Mouse (Mus musculus): ENCODE results near the gene Mpeg1. TPM values are rescaled to one million over a fixed set of nuclear protein-coding genes. Genes with fewer than 3 reads are reported as not detected.

The Mpeg1 gene
- polyA plus RNA-seq, 1 experiment, result 0.06 TPM

GRCm38 (mm10) chr19:12435011-12435416, 25.6 kb upstream of the Mpeg1 start:
- no peaks in the 10 kb centered on the region for H3K27me3 ChIP-seq (ENCODE audit: control insufficient read depth, insufficient read depth, insufficient read length)
- no peaks in the 10 kb centered on the region for H3K36me3 ChIP-seq (ENCODE audit: control insufficient read depth, insufficient read depth)
- no peak overlapping the region for H3K4me2 ChIP-seq (ENCODE audit: low read depth)
- no peak for TF ChIP-seq POLR2AphosphoS2 (IDR thresholded peaks at IDR 0.05; ENCODE audit: insufficient read length, low read depth)
- TF ChIP-seq CEBPB (IDR thresholded peaks at IDR 0.05; ENCODE audit: insufficient read depth, poor library complexity, severe bottlenecking), result no peak
- TF ChIP-seq USF1 (IDR thresholded peaks at IDR 0.05; ENCODE audit: low read depth), result no peak
- no peak for TF ChIP-seq E2F4 (IDR thresholded peaks at IDR 0.05; ENCODE audit: insufficient read depth)
- TF ChIP-seq REST (IDR thresholded peaks at IDR 0.05; ENCODE audit: insufficient read depth, insufficient read length), result no peak
- no peak for TF ChIP-seq MYOD1 (IDR thresholded peaks at IDR 0.05; ENCODE audit: control insufficient read depth in 1 of 3, insufficient read length in 2 of 3, low read depth in 2 of 3)
- no peak for TF ChIP-seq MYOG (IDR thresholded peaks at IDR 0.05; ENCODE audit: control insufficient read depth in 1 of 3, insufficient read depth in 1 of 3, insufficient read length in 2 of 3, low read depth in 2 of 3)
- no peak overlapping the region for H3K4me3 ChIP-seq
- H3ac ChIP-seq (ENCODE audit: control insufficient read depth, insufficient read length), result no peak overlapping the region
- H3K79me2 ChIP-seq (ENCODE audit: control insufficient read depth, insufficient read depth), result no peaks in the 10 kb centered on the region

GRCm38 (mm10) chr19:12435750-12436524, 24.6 kb upstream of the Mpeg1 start:
- TF ChIP-seq SRF (IDR thresholded peaks at IDR 0.05; ENCODE audit: control insufficient read depth, insufficient read length, low read depth), result no peak
- Histone ChIP-seq H3K79me2 (ENCODE audit: control insufficient read depth, insufficient read depth) (no peaks in the 10 kb centered on the region), H3K36me3 (ENCODE audit: control insufficient read depth, insufficient read depth) (no peaks in the 10 kb centered on the region), H3K4me2 (ENCODE audit: low read depth) (no peak overlapping the region), H3K4me3 (no peak overlapping the region), H3K27me3 (ENCODE audit: control insufficient read depth, insufficient read depth, insufficient read length) (no peaks in the 10 kb centered on the region), H3ac (ENCODE audit: control insufficient read depth, insufficient read length) (no peak overlapping the region)

- Histone ChIP-seq H3ac (ENCODE audit: control insufficient read depth, insufficient read length) (no peak overlapping the region), H3K4me2 (ENCODE audit: low read depth) (no peak overlapping the region), H3K4me3 (no peak overlapping the region), H3K79me2 (ENCODE audit: control insufficient read depth, insufficient read depth) (no peaks in the 10 kb centered on the region), H3K27me3 (ENCODE audit: control insufficient read depth, insufficient read depth, insufficient read length) (no peaks in the 10 kb centered on the region), H3K36me3 (ENCODE audit: control insufficient read depth, insufficient read depth) (no peaks in the 10 kb centered on the region)
- TF ChIP-seq MAX (IDR thresholded peaks at IDR 0.05; ENCODE audit: low read depth) (no peak), CEBPB (IDR thresholded peaks at IDR 0.05; ENCODE audit: insufficient read depth, poor library complexity, severe bottlenecking) (no peak), MYOD1 (IDR thresholded peaks at IDR 0.05; ENCODE audit: control insufficient read depth in 1 of 3, insufficient read length in 2 of 3, low read depth in 2 of 3) (no peak), POLR2AphosphoS2 (IDR thresholded peaks at IDR 0.05; ENCODE audit: insufficient read length, low read depth) (no peak), TCF3 (IDR thresholded peaks at IDR 0.05; ENCODE audit: insufficient read length, low read depth) (no peak), SRF (IDR thresholded peaks at IDR 0.05; ENCODE audit: control insufficient read depth, insufficient read length, low read depth) (no peak), USF1 (IDR thresholded peaks at IDR 0.05; ENCODE audit: low read depth) (no peak), REST (IDR thresholded peaks at IDR 0.05; ENCODE audit: insufficient read depth, insufficient read length) (no peak), TCF12 (IDR thresholded peaks at IDR 0.05; ENCODE audit: insufficient read depth, poor library complexity, severe bottlenecking) (no peak), POLR2A (IDR thresholded peaks at IDR 0.05; ENCODE audit: insufficient read length, low read depth) (no peak), MYOG (IDR thresholded peaks at IDR 0.05; ENCODE audit: control insufficient read depth in 1 of 3, insufficient read depth in 1 of 3, insufficient read length in 2 of 3, low read depth in 2 of 3) (no peak), E2F4 (IDR thresholded peaks at IDR 0.05; ENCODE audit: insufficient read depth) (no peak)
Measured at GRCm38 (mm10) chr19:12439581-12439980, 21.0 kb upstream of the Mpeg1 start.

GRCm38 (mm10) chr19:12440103-12440725, 20.4 kb upstream of the Mpeg1 start:
- Histone ChIP-seq H3K4me3 (no peak overlapping the region), H3K4me2 (ENCODE audit: low read depth) (no peak overlapping the region), H3K79me2 (ENCODE audit: control insufficient read depth, insufficient read depth) (no peaks in the 10 kb centered on the region), H3ac (ENCODE audit: control insufficient read depth, insufficient read length) (no peak overlapping the region), H3K27me3 (ENCODE audit: control insufficient read depth, insufficient read depth, insufficient read length) (no peaks in the 10 kb centered on the region), H3K36me3 (ENCODE audit: control insufficient read depth, insufficient read depth) (no peaks in the 10 kb centered on the region)
- no peak for TF ChIP-seq REST (IDR thresholded peaks at IDR 0.05; ENCODE audit: insufficient read depth, insufficient read length)
- TF ChIP-seq MYOD1 (IDR thresholded peaks at IDR 0.05; ENCODE audit: control insufficient read depth in 1 of 3, insufficient read length in 2 of 3, low read depth in 2 of 3), result no peak
- no peak for TF ChIP-seq MAX (IDR thresholded peaks at IDR 0.05; ENCODE audit: low read depth)
- no peak for TF ChIP-seq CEBPB (IDR thresholded peaks at IDR 0.05; ENCODE audit: insufficient read depth, poor library complexity, severe bottlenecking)
- no peak for TF ChIP-seq SRF (IDR thresholded peaks at IDR 0.05; ENCODE audit: control insufficient read depth, insufficient read length, low read depth)
- TF ChIP-seq POLR2A (IDR thresholded peaks at IDR 0.05; ENCODE audit: insufficient read length, low read depth), result no peak
- no peak for TF ChIP-seq MYOG (IDR thresholded peaks at IDR 0.05; ENCODE audit: control insufficient read depth in 1 of 3, insufficient read depth in 1 of 3, insufficient read length in 2 of 3, low read depth in 2 of 3)
- no peak for TF ChIP-seq TCF3 (IDR thresholded peaks at IDR 0.05; ENCODE audit: insufficient read length, low read depth)
- TF ChIP-seq USF1 (IDR thresholded peaks at IDR 0.05; ENCODE audit: low read depth), result no peak
- no peak for TF ChIP-seq TCF12 (IDR thresholded peaks at IDR 0.05; ENCODE audit: insufficient read depth, poor library complexity, severe bottlenecking)
- no peak for TF ChIP-seq E2F4 (IDR thresholded peaks at IDR 0.05; ENCODE audit: insufficient read depth)
- no peak for TF ChIP-seq POLR2AphosphoS2 (IDR thresholded peaks at IDR 0.05; ENCODE audit: insufficient read length, low read depth)

GRCm38 (mm10) chr19:12442560-12442959, 18.0 kb upstream of the Mpeg1 start:
- Histone ChIP-seq H3K27me3 (ENCODE audit: control insufficient read depth, insufficient read depth, insufficient read length) (no peaks in the 10 kb centered on the region), H3ac (ENCODE audit: control insufficient read depth, insufficient read length) (no peak overlapping the region), H3K79me2 (ENCODE audit: control insufficient read depth, insufficient read depth) (no peaks in the 10 kb centered on the region), H3K4me2 (ENCODE audit: low read depth) (no peak overlapping the region), H3K36me3 (ENCODE audit: control insufficient read depth, insufficient read depth) (no peaks in the 10 kb centered on the region), H3K4me3 (no peak overlapping the region)
- no peak for TF ChIP-seq POLR2A (IDR thresholded peaks at IDR 0.05; ENCODE audit: insufficient read length, low read depth)
- no peak for TF ChIP-seq SRF (IDR thresholded peaks at IDR 0.05; ENCODE audit: control insufficient read depth, insufficient read length, low read depth)
- TF ChIP-seq REST (IDR thresholded peaks at IDR 0.05; ENCODE audit: insufficient read depth, insufficient read length), result no peak
- TF ChIP-seq USF1 (IDR thresholded peaks at IDR 0.05; ENCODE audit: low read depth), result no peak

Measured in myocyte (in vitro differentiated cells).